Mouse (Mus musculus): ENCODE measurements around the gene Eepd1. TPM values are rescaled to one million over a fixed set of nuclear protein-coding genes. Genes with fewer than 3 reads are reported as not detected.

The Eepd1 gene
- polyA plus RNA-seq, 1 experiment from 2014 or later: 13.7 TPM

GRCm38 (mm10) chr9:25532105-25532504, 50.8 kb downstream of the Eepd1 start:
- WGBS: 55% methylated on average over 3 of the region's 3 CpGs
- DNase-seq (ENCODE audit: low spot score): no peak
- no peak overlapping the region for H3K9ac ChIP-seq (ENCODE audit: low read depth, low read length)
- H3K4me2 ChIP-seq (ENCODE audit: low read depth, low read length): no peak overlapping the region
- H3K36me3 ChIP-seq (ENCODE audit: control insufficient read depth, insufficient read depth, low read length): no peaks in the 10 kb centered on the region
- H3K9me3 ChIP-seq (ENCODE audit: control insufficient read depth, low read length): no peaks in the 10 kb centered on the region
- H3K27ac ChIP-seq (replicated peaks; ENCODE audit: low read depth, low read length): no peak overlapping the region
- H3K27me3 ChIP-seq (replicated peaks; ENCODE audit: control insufficient read depth, insufficient read depth, low read length): no peaks in the 10 kb centered on the region
- ATAC-seq (ENCODE audit: low read depth): no peak
- peaks cover 9% of the 10 kb centered on the region for H3K4me1 ChIP-seq (ENCODE audit: control insufficient read depth, insufficient read depth, low read length)
- no peak overlapping the region for H3K4me3 ChIP-seq (ENCODE audit: low read depth, low read length)

GRCm38 (mm10) chr9:25535487-25535886, 54.1 kb downstream of the Eepd1 start:
- DNase-seq (ENCODE audit: low spot score): no peak
- H3K9me3 ChIP-seq (ENCODE audit: control insufficient read depth, low read length): no peaks in the 10 kb centered on the region
- H3K4me3 ChIP-seq (ENCODE audit: low read depth, low read length): no peak overlapping the region
- H3K4me2 ChIP-seq (ENCODE audit: low read depth, low read length): no peak overlapping the region
- H3K9ac ChIP-seq (ENCODE audit: low read depth, low read length): no peak overlapping the region
- WGBS: 73% methylated on average over 3 of the region's 3 CpGs
- H3K4me1 ChIP-seq (ENCODE audit: control insufficient read depth, insufficient read depth, low read length): no peaks in the 10 kb centered on the region
- H3K36me3 ChIP-seq (ENCODE audit: control insufficient read depth, insufficient read depth, low read length): no peaks in the 10 kb centered on the region
- ATAC-seq (ENCODE audit: low read depth): no peak
- no peak overlapping the region for H3K27ac ChIP-seq (replicated peaks; ENCODE audit: low read depth, low read length)
- no peaks in the 10 kb centered on the region for H3K27me3 ChIP-seq (replicated peaks; ENCODE audit: control insufficient read depth, insufficient read depth, low read length)

GRCm38 (mm10) chr9:25539461-25539860, 58.1 kb downstream of the Eepd1 start:
- Histone ChIP-seq H3K36me3 (ENCODE audit: control insufficient read depth, insufficient read depth, low read length) (no peaks in the 10 kb centered on the region), H3K4me3 (ENCODE audit: low read depth, low read length) (no peak overlapping the region), H3K4me1 (ENCODE audit: control insufficient read depth, insufficient read depth, low read length) (no peaks in the 10 kb centered on the region), H3K27me3 (replicated peaks; ENCODE audit: control insufficient read depth, insufficient read depth, low read length) (no peaks in the 10 kb centered on the region), H3K9ac (ENCODE audit: low read depth, low read length) (no peak overlapping the region), H3K27ac (replicated peaks; ENCODE audit: low read depth, low read length) (no peak overlapping the region), H3K9me3 (ENCODE audit: control insufficient read depth, low read length) (no peaks in the 10 kb centered on the region), H3K4me2 (ENCODE audit: low read depth, low read length) (no peak overlapping the region)
- 90% methylated on average over 2 of the region's 2 CpGs for WGBS
- no peak for DNase-seq (ENCODE audit: low spot score)
- no peak for ATAC-seq (ENCODE audit: low read depth)

- Histone ChIP-seq H3K4me1 (ENCODE audit: control insufficient read depth, insufficient read depth, low read length) (peaks cover 11% of the 10 kb centered on the region), H3K27me3 (replicated peaks; ENCODE audit: control insufficient read depth, insufficient read depth, low read length) (no peaks in the 10 kb centered on the region), H3K4me2 (ENCODE audit: low read depth, low read length) (no peak overlapping the region), H3K36me3 (ENCODE audit: control insufficient read depth, insufficient read depth, low read length) (no peaks in the 10 kb centered on the region), H3K9me3 (ENCODE audit: control insufficient read depth, low read length) (no peaks in the 10 kb centered on the region), H3K4me3 (ENCODE audit: low read depth, low read length) (no peak overlapping the region), H3K9ac (ENCODE audit: low read depth, low read length) (no peak overlapping the region), H3K27ac (replicated peaks; ENCODE audit: low read depth, low read length) (no peak overlapping the region)
- DNase-seq (ENCODE audit: low spot score) (no peak), ATAC-seq (ENCODE audit: low read depth) (no peak)
- 79% methylated on average over 4 of the region's 4 CpGs for WGBS
Observed at GRCm38 (mm10) chr9:25541355-25541754, 60.0 kb downstream of the Eepd1 start.

GRCm38 (mm10) chr9:25545212-25545611, 63.9 kb downstream of the Eepd1 start:
- ATAC-seq (ENCODE audit: low read depth) (peak; percentile 42; the same call in 1 of the 2 replicates), DNase-seq (ENCODE audit: low spot score) (peak; percentile 73)
- Histone ChIP-seq H3K4me1 (ENCODE audit: control insufficient read depth, insufficient read depth, low read length) (peaks cover 11% of the 10 kb centered on the region), H3K36me3 (ENCODE audit: control insufficient read depth, insufficient read depth, low read length) (no peaks in the 10 kb centered on the region), H3K4me3 (ENCODE audit: low read depth, low read length) (no peak overlapping the region), H3K27me3 (replicated peaks; ENCODE audit: control insufficient read depth, insufficient read depth, low read length) (no peaks in the 10 kb centered on the region), H3K4me2 (ENCODE audit: low read depth, low read length) (no peak overlapping the region), H3K9me3 (ENCODE audit: control insufficient read depth, low read length) (no peaks in the 10 kb centered on the region), H3K9ac (ENCODE audit: low read depth, low read length) (no peak overlapping the region), H3K27ac (replicated peaks; ENCODE audit: low read depth, low read length) (0 out of 2 replicates have a peak overlapping the region, but pooled peaks have one; percentile 11)
- 60% methylated on average over 2 of the region's 2 CpGs for WGBS

- WGBS: 79% methylated on average over 8 of the region's 8 CpGs
- Histone ChIP-seq H3K36me3 (ENCODE audit: control insufficient read depth, insufficient read depth, low read length) (no peaks in the 10 kb centered on the region), H3K27ac (replicated peaks; ENCODE audit: low read depth, low read length) (no peak overlapping the region), H3K4me2 (ENCODE audit: low read depth, low read length) (no peak overlapping the region), H3K4me1 (ENCODE audit: control insufficient read depth, insufficient read depth, low read length) (peaks cover 11% of the 10 kb centered on the region), H3K4me3 (ENCODE audit: low read depth, low read length) (no peak overlapping the region), H3K9ac (ENCODE audit: low read depth, low read length) (no peak overlapping the region), H3K9me3 (ENCODE audit: control insufficient read depth, low read length) (no peaks in the 10 kb centered on the region), H3K27me3 (replicated peaks; ENCODE audit: control insufficient read depth, insufficient read depth, low read length) (no peaks in the 10 kb centered on the region)
- peak; percentile 53 for DNase-seq (ENCODE audit: low spot score)
- peak; percentile 37; the same call in 1 of the 2 replicates for ATAC-seq (ENCODE audit: low read depth)
Observed at GRCm38 (mm10) chr9:25549130-25550060, 68.0 kb downstream of the Eepd1 start.

GRCm38 (mm10) chr9:25550196-25550595, 68.8 kb downstream of the Eepd1 start:
- 86% methylated on average over 7 of the region's 7 CpGs for WGBS
- Histone ChIP-seq H3K4me2 (ENCODE audit: low read depth, low read length) (no peak overlapping the region), H3K4me1 (ENCODE audit: control insufficient read depth, insufficient read depth, low read length) (peaks cover 5% of the 10 kb centered on the region), H3K9ac (ENCODE audit: low read depth, low read length) (no peak overlapping the region), H3K4me3 (ENCODE audit: low read depth, low read length) (no peak overlapping the region), H3K27me3 (replicated peaks; ENCODE audit: control insufficient read depth, insufficient read depth, low read length) (no peaks in the 10 kb centered on the region), H3K36me3 (ENCODE audit: control insufficient read depth, insufficient read depth, low read length) (no peaks in the 10 kb centered on the region), H3K9me3 (ENCODE audit: control insufficient read depth, low read length) (no peaks in the 10 kb centered on the region), H3K27ac (replicated peaks; ENCODE audit: low read depth, low read length) (no peak overlapping the region)
- no peak for DNase-seq (ENCODE audit: low spot score)
- ATAC-seq (ENCODE audit: low read depth): no peak

GRCm38 (mm10) chr9:25552532-25552931, 71.2 kb downstream of the Eepd1 start:
- no peaks in the 10 kb centered on the region for H3K36me3 ChIP-seq (ENCODE audit: control insufficient read depth, insufficient read depth, low read length)
- DNase-seq (ENCODE audit: low spot score) (no peak), ATAC-seq (ENCODE audit: low read depth) (no peak)
- no peaks in the 10 kb centered on the region for H3K27me3 ChIP-seq (replicated peaks; ENCODE audit: control insufficient read depth, insufficient read depth, low read length)
- H3K4me3 ChIP-seq (ENCODE audit: low read depth, low read length): no peak overlapping the region
- 62% methylated on average over 2 of the region's 2 CpGs for WGBS
- no peak overlapping the region for H3K4me2 ChIP-seq (ENCODE audit: low read depth, low read length)
- no peak overlapping the region for H3K27ac ChIP-seq (replicated peaks; ENCODE audit: low read depth, low read length)
- no peaks in the 10 kb centered on the region for H3K9me3 ChIP-seq (ENCODE audit: control insufficient read depth, low read length)
- no peak overlapping the region for H3K9ac ChIP-seq (ENCODE audit: low read depth, low read length)
- H3K4me1 ChIP-seq (ENCODE audit: control insufficient read depth, insufficient read depth, low read length): no peaks in the 10 kb centered on the region
